Mouse (Mus musculus): ENCODE data around the gene Lamtor2. TPM values are rescaled to one million over a fixed set of nuclear protein-coding genes. Genes with fewer than 3 reads are reported as not detected.
A peak's percentile ranks its signal among the peaks of the same experiment; 100 is the strongest.

Lamtor2 gene
- total RNA-seq, 2 experiments from 2014 or later: 117 to 126 TPM

GRCm38 (mm10) chr3:88528646-88529045 lies 24.2 kb downstream of the Lamtor2 start:
- no peak for DNase-seq (ENCODE audit: low spot score in 2 of 2)

DNA sequence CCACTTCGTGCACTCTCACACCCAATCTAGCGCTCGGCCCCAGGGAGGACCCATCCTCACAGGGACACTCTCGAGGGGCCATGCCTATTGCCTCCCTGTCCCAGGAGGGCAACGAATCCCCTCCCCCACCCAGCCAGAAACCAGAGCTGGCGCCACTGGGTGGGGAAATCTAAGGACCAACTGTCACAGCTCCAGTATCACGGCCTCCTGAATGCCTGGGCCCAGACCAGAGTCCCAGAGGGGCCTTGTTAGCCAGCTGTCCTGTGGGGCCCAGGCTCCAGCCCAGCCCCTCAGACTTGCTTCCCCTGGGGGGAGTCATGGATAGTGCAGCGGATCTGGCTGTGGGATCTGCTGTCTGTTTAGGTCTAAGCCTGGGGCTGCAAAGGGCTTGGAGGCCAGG lies 25.3 kb downstream of the Lamtor2 start:
- no peak for DNase-seq (ENCODE audit: low spot score in 2 of 2)

DNA sequence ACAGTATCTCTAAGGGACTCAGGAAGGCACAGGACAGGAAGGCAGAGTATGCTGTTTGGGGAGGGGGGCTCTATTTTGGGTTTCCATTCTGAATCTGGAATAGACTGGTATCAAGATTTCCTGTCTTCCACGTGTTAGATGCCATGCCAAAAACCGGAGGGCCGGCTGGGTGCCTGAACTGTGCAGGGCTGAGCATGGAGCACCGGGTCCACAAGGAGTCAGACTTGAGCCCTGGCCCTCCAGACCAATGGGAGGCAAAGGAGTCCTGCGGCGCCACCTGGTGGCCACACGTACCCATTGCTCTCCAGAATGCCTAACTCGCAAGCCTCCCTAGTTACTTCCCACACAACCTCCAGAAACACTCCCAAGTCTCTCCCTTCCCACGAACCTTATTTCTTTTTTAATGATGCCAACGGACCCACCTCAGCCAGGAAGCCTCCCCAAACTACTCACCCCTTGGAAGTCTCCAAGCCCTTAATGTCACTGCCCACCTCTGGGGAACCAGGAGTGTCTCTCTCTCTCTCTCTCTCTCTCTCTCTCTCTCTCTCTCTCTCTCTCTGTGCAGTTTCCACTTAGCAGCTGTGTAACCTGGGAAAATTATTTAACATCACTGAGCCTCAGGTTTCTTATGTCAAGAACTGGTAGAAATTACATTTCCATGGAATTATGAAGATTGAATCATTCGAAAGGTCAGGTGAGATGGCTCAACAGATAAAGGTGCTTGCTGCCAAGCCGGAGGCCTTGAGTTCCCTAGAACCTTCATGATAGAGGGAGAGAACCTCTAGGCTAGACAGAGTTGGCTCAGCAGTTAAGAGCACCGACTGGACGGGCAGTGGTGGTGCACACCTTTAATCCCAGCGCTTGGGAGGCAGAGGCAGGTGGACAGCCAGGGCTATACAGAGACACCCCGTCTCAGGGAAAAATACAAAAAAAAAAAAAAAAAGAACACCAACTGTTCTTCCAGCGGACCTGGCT lies 26.4 kb downstream of the Lamtor2 start:
- DNase-seq (ENCODE audit: low spot score in 2 of 2): peak; percentile 80 to 87

GRCm38 (mm10) chr3:88525021-88525420 lies 27.9 kb downstream of the Lamtor2 start:
- DNase-seq (ENCODE audit: low spot score in 2 of 2): no peak

DNA sequence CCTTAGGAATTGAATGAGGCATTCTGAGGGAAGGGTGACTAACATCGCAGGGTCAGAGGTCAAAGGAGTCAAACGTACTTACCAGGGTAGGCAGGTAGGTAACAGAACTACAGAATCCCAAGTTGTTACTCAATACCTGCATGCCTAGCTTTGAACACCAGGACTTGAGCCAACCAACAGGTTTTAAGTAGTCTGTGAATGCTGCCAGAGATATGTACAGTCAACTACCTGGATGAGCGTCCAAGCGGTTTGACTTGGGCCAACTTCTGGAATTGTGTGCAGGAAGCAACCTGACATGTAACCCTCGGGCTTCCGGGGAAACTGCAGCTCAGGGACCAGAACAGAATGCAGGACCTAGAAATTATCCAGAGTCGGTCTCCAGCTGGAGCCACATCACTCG lies 29.8 kb downstream of the Lamtor2 start:
- no peak for DNase-seq (ENCODE audit: low spot score in 2 of 2)

GRCm38 (mm10) chr3:88521803-88522331 lies 31.0 kb downstream of the Lamtor2 start:
- DNase-seq (ENCODE audit: low spot score in 2 of 2): peak; percentile 71 to 74

DNA sequence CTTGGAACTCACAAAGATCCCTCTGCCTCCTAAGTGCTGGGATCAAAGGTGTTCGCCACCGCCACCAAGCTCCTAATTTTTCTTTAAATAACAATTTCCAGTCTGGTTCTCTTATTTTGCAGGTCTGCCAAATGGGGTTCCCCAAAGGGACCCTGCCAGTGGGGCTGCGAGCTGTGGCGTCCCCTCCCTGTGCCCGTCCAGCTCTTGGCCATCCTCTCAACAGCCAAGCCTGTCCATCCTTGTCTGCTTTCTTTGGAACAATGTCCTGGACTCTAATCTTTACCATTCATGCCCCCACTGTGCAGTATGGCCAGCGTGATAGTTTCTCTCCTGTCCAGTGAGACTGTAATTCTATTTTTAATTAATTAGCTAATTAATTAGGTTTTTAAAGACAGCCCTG lies 31.7 kb downstream of the Lamtor2 start:
- DNase-seq (ENCODE audit: low spot score in 2 of 2): no peak

DNA sequence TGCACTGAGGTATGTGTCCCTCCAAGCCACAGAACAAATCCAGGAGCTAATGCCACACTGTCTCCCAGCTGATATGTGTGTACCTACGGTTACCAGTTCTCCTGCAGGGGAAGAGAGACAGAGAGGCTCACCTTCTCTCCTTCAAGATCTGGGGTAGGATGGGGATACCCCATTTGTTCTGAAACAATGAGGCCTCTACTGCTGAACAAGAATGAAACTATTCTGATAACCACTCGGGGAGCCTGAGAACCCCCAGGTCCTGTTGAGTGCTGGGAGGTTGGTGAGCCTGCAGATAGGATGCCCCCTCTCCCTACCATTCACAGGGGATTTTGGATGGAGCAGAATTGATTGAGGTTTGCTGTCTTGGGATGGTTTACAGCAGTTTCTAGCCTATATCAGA lies 32.8 kb downstream of the Lamtor2 start:
- no peak for DNase-seq (ENCODE audit: low spot score in 2 of 2)

GRCm38 (mm10) chr3:88518411-88518810 lies 34.5 kb downstream of the Lamtor2 start:
- DNase-seq (ENCODE audit: low spot score in 2 of 2): no peak

- no peak for DNase-seq (ENCODE audit: low spot score in 2 of 2)
Measured at GRCm38 (mm10) chr3:88516407-88516806, 36.5 kb downstream of the Lamtor2 start.

GRCm38 (mm10) chr3:88515095-88515386 lies 37.8 kb downstream of the Lamtor2 start:
- no peak for DNase-seq (ENCODE audit: low spot score in 2 of 2)

DNA sequence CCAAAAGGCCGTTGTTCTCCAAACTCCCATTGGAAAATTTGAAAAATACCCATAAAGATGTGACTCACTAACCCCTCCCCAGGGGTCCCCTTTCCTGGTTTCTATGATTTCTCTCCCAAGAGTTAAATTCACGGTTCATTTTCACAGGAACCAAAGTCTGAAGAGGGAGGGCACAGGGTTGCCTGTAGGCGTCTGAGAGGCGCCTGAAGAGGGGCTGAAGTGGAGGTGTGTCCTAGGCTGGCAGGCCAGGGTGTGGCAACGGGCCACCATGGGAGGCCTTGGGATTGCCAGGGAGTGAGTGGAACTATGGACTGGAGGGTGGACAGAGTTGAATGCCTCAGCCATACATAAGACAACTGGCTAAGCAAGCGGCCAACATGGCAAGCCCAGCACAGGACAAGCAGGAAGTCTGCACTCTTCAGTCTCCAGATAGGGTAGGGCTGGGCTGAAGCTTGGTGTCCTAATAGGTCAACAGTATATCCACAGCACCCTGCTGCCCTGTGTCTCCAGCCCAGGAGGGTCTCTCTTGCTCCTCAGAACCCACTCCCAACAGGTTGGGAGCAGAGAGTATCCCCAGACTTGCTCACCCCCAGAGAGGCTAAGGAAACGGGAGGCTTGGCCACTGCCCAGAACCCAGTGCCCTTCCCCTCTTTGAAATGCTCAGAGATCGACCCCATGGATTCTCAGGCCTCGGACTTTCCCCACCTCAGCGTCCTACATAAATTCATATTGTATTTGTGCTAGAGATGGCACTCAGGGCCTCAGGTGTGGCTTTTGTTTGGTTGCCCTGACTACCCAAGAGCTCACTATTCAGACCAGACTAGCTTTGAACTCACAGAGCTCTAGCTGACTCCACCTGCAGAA lies 38.4 kb downstream of the Lamtor2 start:
- no peak for DNase-seq (ENCODE audit: low spot score in 2 of 2)

DNA sequence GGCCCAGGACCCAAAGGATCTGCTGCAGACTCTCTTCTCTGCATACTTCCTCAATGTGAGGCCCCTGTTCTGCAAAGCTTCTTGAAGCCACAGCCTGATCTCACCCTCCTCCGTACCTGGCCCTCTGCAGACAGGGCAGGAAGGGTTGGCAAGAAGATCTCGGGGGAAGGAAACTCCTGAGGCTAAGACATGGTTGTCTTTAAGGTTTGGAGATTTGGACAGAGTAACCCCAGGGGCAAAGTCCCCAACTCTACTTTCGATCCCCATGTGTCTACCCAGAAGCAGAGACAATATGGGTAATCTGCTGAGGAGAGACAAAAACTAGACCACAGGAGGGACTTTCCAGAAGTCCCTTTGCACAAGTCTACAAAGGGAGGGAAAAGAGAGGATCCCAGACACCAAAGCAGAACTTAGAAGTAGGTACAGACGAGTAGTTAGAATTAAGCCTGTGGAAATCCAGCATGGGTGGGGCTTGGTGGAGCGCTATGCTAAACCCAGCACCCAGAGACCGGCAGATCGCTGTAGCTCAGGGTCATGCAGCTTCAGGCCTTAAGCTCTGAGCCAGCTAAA lies 39.2 kb downstream of the Lamtor2 start:
- DNase-seq (ENCODE audit: low spot score in 2 of 2): no peak

DNA sequence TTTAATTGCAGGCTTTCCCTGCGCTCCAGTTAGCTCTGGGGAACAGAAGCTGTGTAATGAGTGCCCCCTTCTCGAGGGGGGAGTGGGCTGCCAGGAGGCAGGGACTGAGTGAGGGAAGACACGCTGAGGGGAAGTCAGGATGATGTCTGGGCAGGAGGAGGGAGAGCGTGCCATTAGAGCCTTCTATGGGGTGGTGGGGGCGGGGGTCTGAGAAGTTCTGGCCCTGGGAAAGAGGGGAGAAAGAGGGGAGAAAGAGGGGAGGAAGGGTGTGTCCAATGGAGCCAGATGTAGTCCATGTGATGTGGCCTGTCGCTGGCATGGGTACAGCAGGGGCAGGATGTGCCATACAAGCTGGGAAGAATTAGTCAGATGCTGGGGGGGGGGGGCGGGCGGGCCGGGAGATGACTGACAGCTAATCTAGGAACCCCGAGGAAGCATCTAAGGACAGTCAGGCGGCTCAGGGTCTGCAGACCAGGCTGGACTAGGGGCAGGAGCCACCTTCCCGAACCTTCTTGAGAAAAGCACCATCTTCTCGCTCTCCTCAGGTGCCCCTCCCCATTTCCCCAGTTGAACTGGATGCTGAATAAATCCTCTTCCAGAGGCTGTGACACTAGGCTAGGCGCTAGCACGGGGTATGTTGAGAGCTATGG lies 39.9 kb downstream of the Lamtor2 start:
- DNase-seq (ENCODE audit: low spot score in 2 of 2): no peak

GRCm38 (mm10) chr3:88512141-88512895 lies 40.6 kb downstream of the Lamtor2 start:
- no peak for DNase-seq (ENCODE audit: low spot score in 2 of 2)

GRCm38 (mm10) chr3:88511559-88511958 lies 41.3 kb downstream of the Lamtor2 start:
- no peak for DNase-seq (ENCODE audit: low spot score in 2 of 2)

- DNase-seq (ENCODE audit: low spot score in 2 of 2): no peak
Measured at GRCm38 (mm10) chr3:88510421-88511289, 42.2 kb downstream of the Lamtor2 start.

- peak; percentile 86 to 90 for DNase-seq (ENCODE audit: low spot score in 2 of 2)
Measured at GRCm38 (mm10) chr3:88509692-88510420, 43.0 kb downstream of the Lamtor2 start, which contains the start of gene Lmna. TSS of gene Lmna (minus strand) at chr3:88509956.

DNA sequence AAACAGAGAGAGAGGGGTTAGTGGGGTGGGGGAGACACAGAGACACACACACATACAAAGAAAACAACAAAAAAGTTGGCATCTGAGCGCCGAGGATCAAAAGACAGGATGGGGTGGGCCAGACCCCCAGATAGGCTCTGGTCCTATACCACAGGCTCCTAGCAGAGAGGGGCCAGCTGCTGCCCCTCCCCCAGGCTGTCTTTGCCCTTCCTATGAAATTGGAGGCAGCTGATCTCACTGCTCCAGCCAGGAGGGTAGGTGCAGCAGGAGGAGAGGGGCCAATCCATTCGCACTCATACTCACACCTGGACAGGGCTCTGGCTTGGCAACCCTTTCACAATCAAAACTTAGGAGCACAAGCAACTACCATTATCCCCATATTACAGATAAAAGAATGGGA lies 43.6 kb downstream of the Lamtor2 start:
- no peak for DNase-seq (ENCODE audit: low spot score in 2 of 2)

Data from layer of hippocampus, postnatal 10 days (tissue).